ENCODE assay signal across 12 mouse cellular contexts in genomic region chr8:26762942-26763778, GRCm38 (mm10).
DNase-seq lines count a peak whose midpoint lies in the region; ATAC-seq and TF ChIP-seq lines count a peak whose summit lies in the region.
"Had no signal": no experiment of that assay in that cellular context is flagged by ENCODE, and none has a peak within 500 bp of the region (broad histone marks: within the 10 kb centered on the region; RNA-seq: fewer than 3 reads in every experiment).

No protein-coding gene starts in this region.

- H3K4me1 ChIP-seq in intestine, embryonic 15.5 days (replicated peaks) = no peaks in the 10 kb centered on the region
- H3K4me1 ChIP-seq in intestine, postnatal 0 days (replicated peaks; ENCODE audit: control insufficient read depth, insufficient read depth, low read length) = no peaks in the 10 kb centered on the region
- peaks cover 12% of the 10 kb centered on the region for H3K4me1 ChIP-seq in cerebellum, adult 2 months (ENCODE audit: control insufficient read depth, insufficient read depth, low read length)
- no peaks in the 10 kb centered on the region for H3K4me1 ChIP-seq in embryonic facial prominence, embryonic 14.5 days (ENCODE audit: control insufficient read depth, insufficient read depth, low read length)
- peaks cover 17% of the 10 kb centered on the region for H3K4me1 ChIP-seq in neural tube, embryonic 15.5 days
- H3K4me1 ChIP-seq: stomach, embryonic 15.5 days had no signal

- no peaks in the 10 kb centered on the region for H3K9me3 ChIP-seq in intestine, embryonic 15.5 days
- H3K9me3 ChIP-seq in intestine, postnatal 0 days (ENCODE audit: control insufficient read depth) = no peaks in the 10 kb centered on the region
- H3K9me3 ChIP-seq in embryonic facial prominence, embryonic 14.5 days (ENCODE audit: control insufficient read depth, low read length) = peaks cover 5% of the 10 kb centered on the region; the same call in 1 of the 2 replicates
- no peaks in the 10 kb centered on the region for H3K9me3 ChIP-seq in neural tube, embryonic 15.5 days (replicated peaks)
- H3K9me3 ChIP-seq: stomach, embryonic 15.5 days had no signal

- H3K4me2 ChIP-seq in intestine, embryonic 15.5 days (replicated peaks) = no peak overlapping the region
- no peak overlapping the region for H3K4me2 ChIP-seq in intestine, postnatal 0 days (replicated peaks; ENCODE audit: low read depth)
- no peak overlapping the region for H3K4me2 ChIP-seq in embryonic facial prominence, embryonic 14.5 days (ENCODE audit: low read depth, low read length)
- peak overlapping the region; percentile 15; the same call in 1 of the 2 replicates for H3K4me2 ChIP-seq in neural tube, embryonic 15.5 days
- H3K4me2 ChIP-seq: stomach, embryonic 15.5 days had no signal

- WGBS in intestine, embryonic 15.5 days = 50% methylated on average over 16 of the region's 16 CpGs
- WGBS in intestine, postnatal 0 days = 43% methylated on average over 16 of the region's 16 CpGs
- WGBS in cerebellum, adult 2 months = 49% methylated on average over 16 of the region's 16 CpGs
- WGBS in embryonic facial prominence, embryonic 14.5 days = 66% methylated on average over 16 of the region's 16 CpGs
- WGBS in neural tube, embryonic 15.5 days = 44% methylated on average over 16 of the region's 16 CpGs

- no peak overlapping the region for H3K27ac ChIP-seq in intestine, embryonic 15.5 days
- no peak overlapping the region for H3K27ac ChIP-seq in intestine, postnatal 0 days (ENCODE audit: low read depth, low read length)
- peak overlapping the region; percentile 15 for H3K27ac ChIP-seq in cerebellum, adult 2 months (ENCODE audit: insufficient read depth, low read length)
- H3K27ac ChIP-seq in embryonic facial prominence, embryonic 14.5 days (replicated peaks; ENCODE audit: low read depth, low read length) = no peak overlapping the region
- peak overlapping the region; percentile 63 for H3K27ac ChIP-seq in neural tube, embryonic 15.5 days (replicated peaks)
- H3K27ac ChIP-seq: stomach, embryonic 15.5 days had no signal

- TF ChIP-seq POLR2A in cerebellum, adult 2 months (IDR thresholded peaks at IDR 0.05; ENCODE audit: borderline replicate concordance, insufficient read depth, low read length) = no peak

- no peaks in the 10 kb centered on the region for H3K36me3 ChIP-seq in intestine, embryonic 15.5 days
- H3K36me3 ChIP-seq in intestine, postnatal 0 days (ENCODE audit: control insufficient read depth, insufficient read depth) = no peaks in the 10 kb centered on the region
- H3K36me3 ChIP-seq in embryonic facial prominence, embryonic 14.5 days (ENCODE audit: control insufficient read depth, insufficient read depth, low read length) = no peaks in the 10 kb centered on the region
- no peaks in the 10 kb centered on the region for H3K36me3 ChIP-seq in neural tube, embryonic 15.5 days
- H3K36me3 ChIP-seq: stomach, embryonic 15.5 days had no signal

- peak; percentile 77 to 85 for DNase-seq in cerebellum, adult 2 months
- peak; percentile 34 for DNase-seq in embryonic facial prominence, embryonic 14.5 days (ENCODE audit: low spot score)
- DNase-seq in embryo, embryonic 9.5 days (ENCODE audit: extremely low spot score) = no peak
- DNase-seq in urinary bladder, postnatal 10 days (ENCODE audit: low spot score) = no peak
- DNase-seq: adrenal gland, postnatal 25 days; kidney, adult 9 months; lung, adult 2 months; right cerebral cortex, postnatal 25 days had no signal

- H3K27me3 ChIP-seq in intestine, embryonic 15.5 days (replicated peaks) = no peaks in the 10 kb centered on the region
- H3K27me3 ChIP-seq in intestine, postnatal 0 days (replicated peaks; ENCODE audit: control insufficient read depth, insufficient read depth, low read length) = no peaks in the 10 kb centered on the region
- H3K27me3 ChIP-seq in cerebellum, adult 2 months (ENCODE audit: control insufficient read depth, insufficient read depth, low read length) = no peaks in the 10 kb centered on the region
- H3K27me3 ChIP-seq in embryonic facial prominence, embryonic 14.5 days (replicated peaks; ENCODE audit: control insufficient read depth, insufficient read depth, low read length) = no peaks in the 10 kb centered on the region
- H3K27me3 ChIP-seq in neural tube, embryonic 15.5 days (replicated peaks) = no peaks in the 10 kb centered on the region
- H3K27me3 ChIP-seq: stomach, embryonic 15.5 days had no signal

- no peak for TF ChIP-seq CTCF in intestine, postnatal 0 days (IDR thresholded peaks at IDR 0.05; ENCODE audit: low read depth)
- TF ChIP-seq CTCF in cerebellum, adult 2 months (IDR thresholded peaks at IDR 0.05; ENCODE audit: borderline replicate concordance, insufficient read depth, low read depth, low read length) = no peak

- 0 out of 2 replicates have a peak, but pooled peaks have one; percentile 23 for ATAC-seq in intestine, embryonic 15.5 days
- no peak for ATAC-seq in intestine, postnatal 0 days
- peak; percentile 63 for ATAC-seq in embryonic facial prominence, embryonic 14.5 days (ENCODE audit: low read depth)
- peak; percentile 74 for ATAC-seq in neural tube, embryonic 15.5 days (ENCODE audit: low FRiP score)

- H3K4me3 ChIP-seq in intestine, embryonic 15.5 days (replicated peaks) = no peak overlapping the region
- H3K4me3 ChIP-seq in intestine, postnatal 0 days (ENCODE audit: low read depth, low read length) = no peak overlapping the region
- H3K4me3 ChIP-seq in cerebellum, adult 2 months (replicated peaks; ENCODE audit: insufficient read depth, low read depth, low read length) = no peak overlapping the region
- no peak overlapping the region for H3K4me3 ChIP-seq in embryonic facial prominence, embryonic 14.5 days (ENCODE audit: low read depth, low read length)
- no peak overlapping the region for H3K4me3 ChIP-seq in neural tube, embryonic 15.5 days (replicated peaks)
- H3K4me3 ChIP-seq: stomach, embryonic 15.5 days had no signal

- no peak overlapping the region for H3K9ac ChIP-seq in intestine, embryonic 15.5 days
- no peak overlapping the region for H3K9ac ChIP-seq in intestine, postnatal 0 days (ENCODE audit: low read depth, low read length)
- H3K9ac ChIP-seq in embryonic facial prominence, embryonic 14.5 days (ENCODE audit: low read depth, low read length) = no peak overlapping the region
- H3K9ac ChIP-seq in neural tube, embryonic 15.5 days (replicated peaks) = 0 out of 2 replicates have a peak overlapping the region, but pooled peaks have one; percentile 17
- H3K9ac ChIP-seq: stomach, embryonic 15.5 days had no signal

Comparison
In these comparisons a context has a peak if more than half of its experiments do, and no peak if none do; other contexts are left out.
1. H3K27ac ChIP-seq: peak in cerebellum, adult 2 months (single experiment) and neural tube, embryonic 15.5 days (single experiment); none in intestine, embryonic 15.5 days (single experiment), intestine, postnatal 0 days (single experiment) and embryonic facial prominence, embryonic 14.5 days (single experiment).
2. DNase-seq: peak in cerebellum, adult 2 months (2 of 2) and embryonic facial prominence, embryonic 14.5 days (single experiment); none in embryo, embryonic 9.5 days (single experiment) and urinary bladder, postnatal 10 days (single experiment).